Mouse (Mus musculus): ENCODE results near the gene Gne.

Gene Gne

GRCm38 (mm10) chr4:44022766-44023165, 61.2 kb downstream of the Gne start:
- DNase-seq = no peak

GRCm38 (mm10) chr4:44022323-44022722, 61.7 kb downstream of the Gne start:
- DNase-seq = no peak

DNA sequence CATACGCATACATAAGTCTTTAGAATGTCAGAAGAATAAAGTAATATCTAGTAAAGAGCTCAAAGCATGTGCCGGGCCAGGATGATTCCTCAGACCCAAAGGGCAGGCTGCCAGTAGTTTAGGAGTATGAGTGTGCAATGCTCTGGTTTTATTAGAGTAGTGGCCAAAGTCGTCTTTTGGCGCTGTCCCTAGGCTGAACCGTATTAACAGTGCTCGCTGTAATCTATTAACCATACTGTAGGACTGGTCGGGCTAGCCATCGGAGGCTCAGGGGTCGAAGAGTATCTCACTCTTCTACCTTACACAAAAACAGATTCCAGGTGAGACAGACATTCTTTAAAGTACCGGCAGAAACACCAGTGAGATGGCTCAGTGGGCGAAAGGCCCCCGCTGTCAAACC, 67.2 kb downstream of the Gne start:
- no peak for DNase-seq

DNA sequence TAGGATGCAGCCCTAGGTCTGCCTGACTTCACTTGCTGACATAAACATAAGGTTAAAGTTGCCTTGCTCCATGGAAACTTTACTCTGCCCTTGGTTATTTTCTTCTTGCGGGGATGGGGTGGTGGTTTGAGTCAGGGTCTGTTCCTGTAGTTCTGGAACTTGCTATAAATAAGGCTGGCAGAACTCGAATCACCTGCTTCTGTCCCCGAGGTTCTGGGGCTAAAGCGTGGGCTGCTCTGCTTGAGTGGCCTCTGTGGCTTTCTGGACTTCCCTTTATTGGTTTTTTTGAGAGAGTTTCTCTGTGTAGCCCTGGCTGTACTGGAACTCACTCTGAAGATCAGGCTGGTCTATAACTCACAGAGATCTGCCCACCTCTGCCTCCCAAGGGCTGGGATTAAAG, 67.9 kb downstream of the Gne start:
- no peak for DNase-seq

DNA sequence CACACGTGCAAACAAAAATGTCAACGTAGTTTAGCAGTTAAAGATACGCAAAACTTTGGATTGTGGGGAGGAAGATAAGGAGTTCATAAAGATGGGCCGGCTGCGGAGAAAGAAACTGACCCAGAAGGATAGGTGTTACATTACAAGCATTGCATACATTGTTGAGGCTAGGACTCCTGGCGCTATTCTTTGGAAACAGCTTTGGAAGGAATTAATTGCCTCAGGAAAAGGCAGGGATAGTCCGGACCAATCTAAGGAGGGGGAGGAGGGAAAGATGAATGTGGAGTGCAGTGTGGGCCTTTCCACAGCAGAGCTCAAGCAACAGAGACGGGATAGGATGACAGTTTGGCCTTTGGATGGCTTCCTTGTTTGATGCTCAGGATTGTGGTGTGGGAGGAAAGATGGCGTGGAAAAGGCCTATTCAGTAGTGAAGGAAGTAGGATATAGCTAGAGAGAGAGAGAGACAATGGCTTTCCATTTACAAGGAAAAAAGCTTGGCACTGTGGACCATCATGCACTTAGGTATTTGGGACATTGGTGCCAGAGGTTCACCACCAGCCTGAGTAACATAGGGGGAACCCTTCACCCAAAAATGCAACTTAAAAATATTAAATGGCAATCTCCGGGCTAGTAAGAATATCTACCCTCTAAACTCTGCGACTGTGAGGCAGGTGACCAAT, 70.4 kb downstream of the Gne start:
- no peak for DNase-seq

- DNase-seq = peak; percentile 94 to 95
These were observed 71.3 kb downstream of the Gne start for GRCm38 (mm10) chr4:44012376-44013367.

- DNase-seq = no peak
These were observed 72.2 kb downstream of the Gne start for GRCm38 (mm10) chr4:44011799-44012198.

DNA sequence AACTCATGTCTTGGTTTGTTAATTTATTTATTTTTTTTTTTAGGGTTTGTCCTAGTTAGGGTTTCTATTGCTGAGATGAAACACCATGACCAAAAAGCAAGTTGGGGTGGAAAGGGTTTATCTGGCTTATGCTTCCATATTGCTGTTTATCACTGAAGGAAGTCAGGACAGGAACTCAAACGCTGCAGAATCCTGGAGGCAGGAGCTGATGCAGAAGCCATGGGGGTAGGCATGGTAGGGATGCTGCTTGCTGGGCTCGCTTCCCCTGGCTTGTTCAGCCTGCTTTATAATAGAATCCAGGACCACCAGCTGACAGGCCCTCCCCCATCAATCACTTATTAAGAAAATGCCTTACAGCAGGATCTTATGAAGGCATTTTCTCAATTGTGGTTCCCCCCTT, 73.1 kb downstream of the Gne start:
- no peak for DNase-seq

DNA sequence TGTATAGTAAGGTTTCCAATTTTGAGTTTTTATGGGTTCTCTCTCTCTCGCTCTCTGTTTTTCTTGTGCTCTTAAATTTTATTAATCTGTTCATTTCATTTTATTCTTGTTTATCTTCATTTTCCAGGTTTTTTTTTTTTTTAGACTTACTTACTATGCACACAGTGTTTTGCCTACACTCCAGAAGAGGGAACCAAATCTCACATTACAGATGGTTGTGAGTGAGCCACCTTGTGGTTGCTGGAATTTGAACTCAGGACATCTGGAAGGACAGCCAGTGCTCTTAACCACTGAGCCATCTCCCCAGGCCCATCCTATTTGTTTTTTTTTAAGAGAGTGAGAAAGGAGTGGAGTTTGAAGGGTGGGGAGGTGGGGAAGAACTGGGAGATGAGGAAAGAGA, 73.8 kb downstream of the Gne start:
- no peak for DNase-seq

- no peak for DNase-seq
These were observed 79.2 kb downstream of the Gne start for GRCm38 (mm10) chr4:44004623-44005409.

GRCm38 (mm10) chr4:44004126-44004525, 79.9 kb downstream of the Gne start, which contains the start of gene Clta:
Gene Clta, plus strand, starts transcription at chr4:44004452.
- DNase-seq = no peak

DNA sequence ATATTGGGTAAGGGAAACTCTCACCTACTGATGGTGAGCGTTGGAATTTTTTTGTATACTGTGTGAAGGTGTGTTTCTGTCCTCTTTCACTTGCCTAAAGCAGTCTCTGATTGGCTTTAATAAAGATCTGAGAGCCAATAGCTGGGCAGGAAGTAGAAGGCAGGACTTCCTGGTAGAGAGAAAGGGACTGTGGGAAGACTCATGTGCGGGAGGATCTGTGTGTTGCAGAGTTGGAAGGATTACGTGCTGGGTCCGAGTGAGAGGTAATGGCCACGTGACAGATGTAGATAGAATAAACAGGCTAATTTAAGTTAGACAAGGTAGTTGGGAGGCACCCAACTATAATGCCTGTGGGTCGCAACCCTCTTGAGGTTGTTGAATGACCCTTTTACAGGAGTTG, 80.4 kb downstream of the Gne start:
- DNase-seq = no peak

DNA sequence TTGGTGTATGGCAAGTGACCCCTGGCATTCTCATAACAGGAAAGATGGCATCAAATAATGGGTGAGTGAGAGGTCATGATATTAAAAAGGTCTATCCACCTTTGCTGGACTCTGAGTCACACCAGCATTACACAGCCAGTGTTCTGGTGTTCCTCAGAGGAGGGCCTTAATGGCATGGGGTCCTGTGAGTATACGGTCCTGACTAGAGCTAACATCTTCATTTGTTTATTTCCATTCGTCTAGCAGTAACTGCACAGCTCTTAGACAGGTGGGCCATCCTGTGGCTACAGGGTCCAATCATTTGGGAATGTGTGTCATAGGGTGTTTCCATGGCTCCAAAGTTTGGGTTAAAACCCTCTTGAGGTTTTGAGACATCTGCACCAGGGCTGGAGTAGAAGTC, 89.6 kb downstream of the Gne start:
- no peak for DNase-seq

GRCm38 (mm10) chr4:43993072-43993471, 90.9 kb downstream of the Gne start:
- DNase-seq = no peak

- no peak for DNase-seq
These were observed 95.0 kb downstream of the Gne start for GRCm38 (mm10) chr4:43988976-43989375.

DNA sequence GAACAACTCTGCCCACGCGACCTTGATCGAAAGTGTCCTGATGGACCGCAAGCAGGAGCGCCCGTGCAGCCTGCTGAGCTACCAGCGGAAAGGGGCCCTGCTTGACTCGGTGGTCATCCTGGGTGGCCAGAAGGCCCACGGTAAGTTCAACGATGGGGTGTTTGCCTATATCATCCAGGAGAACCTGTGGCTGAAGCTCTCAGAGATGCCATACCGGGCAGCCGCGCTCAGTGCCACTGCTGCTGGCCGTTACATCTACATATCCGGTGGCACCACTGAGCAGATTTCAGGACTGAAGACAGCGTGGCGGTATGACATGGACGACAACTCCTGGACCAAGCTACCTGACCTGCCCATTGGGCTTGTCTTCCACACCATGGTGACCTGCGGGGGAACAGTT, 99.7 kb downstream of the Gne start:
- DNase-seq = no peak

Measured in cerebellum, postnatal 14 days (tissue).